Mouse (Mus musculus): ENCODE data around the gene Catsperd. TPM values are rescaled to one million over a fixed set of nuclear protein-coding genes. Genes with fewer than 3 reads are reported as not detected.

Catsperd gene
- polyA plus RNA-seq, 1 experiment: 1.2 TPM

DNA sequence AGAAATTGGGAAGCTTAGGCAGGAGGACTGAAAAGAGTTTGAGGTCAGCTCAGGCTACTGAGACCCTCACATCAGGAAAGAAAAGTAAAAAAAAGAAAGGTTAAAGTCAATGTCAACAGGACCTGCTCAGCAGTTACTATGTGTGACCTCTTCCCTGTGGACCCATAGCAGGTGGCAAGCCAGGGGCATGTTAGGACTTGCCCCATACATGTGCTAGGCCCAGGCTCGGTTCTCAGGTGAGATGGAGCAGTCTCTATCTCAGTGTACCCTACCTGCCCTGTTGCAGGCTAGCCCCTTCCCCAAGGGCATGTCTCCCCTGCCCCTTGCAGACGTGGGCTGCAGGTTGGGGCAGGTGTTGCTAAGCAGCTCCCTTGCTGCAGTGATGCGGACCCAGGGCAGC, 81.8 kb downstream of the Catsperd start:
- no peak for DNase-seq
- Histone ChIP-seq H3K4me3 (replicated peaks; ENCODE audit: insufficient read depth, low read depth, low read length) (no peak overlapping the region), H3K27me3 (ENCODE audit: control insufficient read depth, insufficient read depth, low read length) (no peaks in the 10 kb centered on the region), H3K4me1 (ENCODE audit: control insufficient read depth, insufficient read depth, low read length) (no peaks in the 10 kb centered on the region), H3K27ac (ENCODE audit: insufficient read depth, low read length) (no peak overlapping the region)
- 86% methylated on average over 3 of the region's 3 CpGs for WGBS
- TF ChIP-seq CTCF (IDR thresholded peaks at IDR 0.05; ENCODE audit: borderline replicate concordance, insufficient read depth, low read depth, low read length): no peak
- no peak for TF ChIP-seq POLR2A (IDR thresholded peaks at IDR 0.05; ENCODE audit: borderline replicate concordance, insufficient read depth, low read length)

Other genes starting within 250 kb of the Catsperd start
- 478 and 518 TPM in 2 replicates for gene Ptprs, start 151.7 kb upstream of the Catsperd start, polyA plus RNA-seq (2012; rRNA removed)
- gene Znrf4, start 115.7 kb upstream of the Catsperd start, polyA plus RNA-seq (2012; rRNA removed): not detected in 2 replicates
- 7.2 and 7.8 TPM in 2 replicates for gene Gm20219, start 73.8 kb upstream of the Catsperd start, polyA plus RNA-seq (2012; rRNA removed)
- 137 and 143 TPM in 2 replicates for gene Safb2, start 43.6 kb upstream of the Catsperd start, polyA plus RNA-seq (2012; rRNA removed)
- gene Safb, start 43.3 kb upstream of the Catsperd start, polyA plus RNA-seq (2012; rRNA removed): 139 and 141 TPM in 2 replicates
- gene 2410015M20Rik, start 18.4 kb upstream of the Catsperd start, polyA plus RNA-seq (2012; rRNA removed): 154 and 169 TPM in 2 replicates
- 1,004 and 1,008 TPM in 2 replicates for gene Rpl36, start 14.7 kb upstream of the Catsperd start, polyA plus RNA-seq (2012; rRNA removed)
- 86.0 and 88.7 TPM in 2 replicates for gene Lonp1, start 1.3 kb upstream of the Catsperd start, polyA plus RNA-seq (2012; rRNA removed)
- 122 and 125 TPM in 2 replicates for gene Ranbp3, start 45.2 kb downstream of the Catsperd start, polyA plus RNA-seq (2012; rRNA removed)
- gene Ndufa11, start 89.6 kb downstream of the Catsperd start, polyA plus RNA-seq (2012; rRNA removed): 518 and 557 TPM in 2 replicates
- gene Vmac, start 89.9 kb downstream of the Catsperd start, polyA plus RNA-seq (2012; rRNA removed): 17.0 and 18.2 TPM in 2 replicates
- 7.2 and 9.3 TPM in 2 replicates for gene Nrtn, start 129.4 kb downstream of the Catsperd start, polyA plus RNA-seq (2012; rRNA removed)
- 168 and 169 TPM in 2 replicates for gene Dus3l, start 136.6 kb downstream of the Catsperd start, polyA plus RNA-seq (2012; rRNA removed)
- gene Prr22, start 142.1 kb downstream of the Catsperd start, polyA plus RNA-seq (2012; rRNA removed): 3.0 and 3.5 TPM in 2 replicates
- gene Rfx2, start 202.9 kb downstream of the Catsperd start, polyA plus RNA-seq (2012; rRNA removed): 3.1 and 3.6 TPM in 2 replicates
- 0.03 TPM in 2 replicates for gene Acsbg2, start 246.3 kb downstream of the Catsperd start, polyA plus RNA-seq (2012; rRNA removed)
- gene 1700061G19Rik, start 247.3 kb downstream of the Catsperd start, polyA plus RNA-seq (2012; rRNA removed): 0.03 TPM in 1 of 2 replicates, not detected in the other

Data from cerebellum, adult 2 months (tissue).